Mouse (Mus musculus): ENCODE results near the gene Pde4d. TPM values are rescaled to one million over a fixed set of nuclear protein-coding genes. Genes with fewer than 3 reads are reported as not detected.

Pde4d gene
- polyA plus RNA-seq, 2 experiments, result 11.7 to 17.3 TPM

DNA sequence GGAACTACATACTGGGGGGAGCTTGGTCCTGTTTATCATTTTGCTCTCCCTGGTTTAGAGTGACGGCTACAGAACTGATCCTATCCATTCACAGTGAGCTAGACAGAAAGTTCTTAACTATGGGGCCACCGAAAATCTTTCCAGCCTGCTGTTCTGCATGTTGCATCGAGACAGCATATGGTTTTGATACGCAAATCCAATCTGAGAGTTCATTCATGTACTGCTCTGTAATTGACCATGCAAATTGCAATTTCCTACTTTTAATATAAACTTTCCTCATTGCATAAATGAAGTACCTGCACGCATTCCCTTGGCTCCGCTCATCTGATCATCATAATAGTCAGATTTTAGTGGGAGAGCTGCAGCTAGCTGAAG is 1196.1 kb downstream of the Pde4d start:
- no peak overlapping the region for H3K4me2 ChIP-seq (replicated peaks; ENCODE audit: low read depth, low read length, severe bottlenecking)
- 59% methylated on average over 6 of the region's 6 CpGs for WGBS

DNA sequence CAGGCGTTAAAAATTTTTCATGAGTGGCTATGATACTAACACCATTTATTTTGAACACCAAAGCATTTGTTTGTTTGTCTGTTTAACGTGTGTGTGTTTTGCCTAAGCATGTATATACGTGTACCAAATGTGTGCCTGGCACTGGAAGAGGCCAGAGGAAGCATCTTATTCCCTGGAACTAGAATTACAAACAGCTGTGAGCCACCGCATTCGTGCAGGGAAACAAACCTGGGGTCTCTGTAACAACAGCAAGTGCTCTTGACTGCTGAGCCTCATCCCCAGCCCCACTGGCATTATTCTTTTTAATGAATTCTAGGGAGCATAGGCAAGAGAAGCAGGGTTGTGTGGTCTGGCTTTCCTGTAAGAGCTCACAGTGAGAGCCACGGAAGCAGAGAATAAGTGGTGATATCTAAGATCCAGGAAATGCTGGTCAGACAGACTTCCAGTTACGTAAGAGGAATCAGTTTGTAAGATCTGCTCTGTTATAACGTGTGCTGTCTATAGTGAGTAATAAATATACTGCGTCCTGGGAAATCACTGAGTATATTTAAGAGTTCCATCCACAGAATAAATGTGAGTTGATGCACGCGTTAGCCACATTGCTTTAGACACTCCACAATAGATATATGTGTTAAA is 1197.0 kb downstream of the Pde4d start:
- no peak overlapping the region for H3K9ac ChIP-seq (ENCODE audit: low read depth, low read length, severe bottlenecking)
- H3K4me3 ChIP-seq (replicated peaks; ENCODE audit: low read length), result no peak overlapping the region
- no peaks in the 10 kb centered on the region for H3K27me3 ChIP-seq (ENCODE audit: control insufficient read depth, insufficient read depth, low read length)
- H3K9me3 ChIP-seq (ENCODE audit: control insufficient read depth, low read length), result no peaks in the 10 kb centered on the region
- ATAC-seq (ENCODE audit: low FRiP score, low read depth), result no peak
- H3K36me3 ChIP-seq (ENCODE audit: control insufficient read depth, insufficient read depth, low read length), result no peaks in the 10 kb centered on the region
- H3K4me2 ChIP-seq (replicated peaks; ENCODE audit: low read depth, low read length, severe bottlenecking), result no peak overlapping the region
- TF ChIP-seq POLR2A (IDR thresholded peaks at IDR 0.05; ENCODE audit: borderline replicate concordance, extremely low read depth, insufficient read depth, insufficient read length), result no peak
- no peaks in the 10 kb centered on the region for H3K4me1 ChIP-seq (ENCODE audit: control insufficient read depth, insufficient read depth, low read length)
- no peak overlapping the region for H3K27ac ChIP-seq (replicated peaks; ENCODE audit: low read depth, low read length)
- DNase-seq (ENCODE audit: low spot score), result no peak
- WGBS, result 50% methylated on average over 11 of the region's 11 CpGs

More for the DNA sequence above, 1196.1 kb downstream of the Pde4d start:
- H3K27ac ChIP-seq (replicated peaks; ENCODE audit: low read depth, low read length), result no peak overlapping the region
- H3K4me3 ChIP-seq (replicated peaks; ENCODE audit: low read length), result no peak overlapping the region
- no peaks in the 10 kb centered on the region for H3K36me3 ChIP-seq (ENCODE audit: control insufficient read depth, insufficient read depth, low read length)
- no peaks in the 10 kb centered on the region for H3K4me1 ChIP-seq (ENCODE audit: control insufficient read depth, insufficient read depth, low read length)
- DNase-seq (ENCODE audit: low spot score), result no peak
- ATAC-seq (ENCODE audit: low FRiP score, low read depth), result no peak
- H3K9me3 ChIP-seq (ENCODE audit: control insufficient read depth, low read length), result no peaks in the 10 kb centered on the region
- TF ChIP-seq POLR2A (IDR thresholded peaks at IDR 0.05; ENCODE audit: borderline replicate concordance, extremely low read depth, insufficient read depth, insufficient read length), result no peak
- no peak overlapping the region for H3K9ac ChIP-seq (ENCODE audit: low read depth, low read length, severe bottlenecking)
- no peaks in the 10 kb centered on the region for H3K27me3 ChIP-seq (ENCODE audit: control insufficient read depth, insufficient read depth, low read length)

DNA sequence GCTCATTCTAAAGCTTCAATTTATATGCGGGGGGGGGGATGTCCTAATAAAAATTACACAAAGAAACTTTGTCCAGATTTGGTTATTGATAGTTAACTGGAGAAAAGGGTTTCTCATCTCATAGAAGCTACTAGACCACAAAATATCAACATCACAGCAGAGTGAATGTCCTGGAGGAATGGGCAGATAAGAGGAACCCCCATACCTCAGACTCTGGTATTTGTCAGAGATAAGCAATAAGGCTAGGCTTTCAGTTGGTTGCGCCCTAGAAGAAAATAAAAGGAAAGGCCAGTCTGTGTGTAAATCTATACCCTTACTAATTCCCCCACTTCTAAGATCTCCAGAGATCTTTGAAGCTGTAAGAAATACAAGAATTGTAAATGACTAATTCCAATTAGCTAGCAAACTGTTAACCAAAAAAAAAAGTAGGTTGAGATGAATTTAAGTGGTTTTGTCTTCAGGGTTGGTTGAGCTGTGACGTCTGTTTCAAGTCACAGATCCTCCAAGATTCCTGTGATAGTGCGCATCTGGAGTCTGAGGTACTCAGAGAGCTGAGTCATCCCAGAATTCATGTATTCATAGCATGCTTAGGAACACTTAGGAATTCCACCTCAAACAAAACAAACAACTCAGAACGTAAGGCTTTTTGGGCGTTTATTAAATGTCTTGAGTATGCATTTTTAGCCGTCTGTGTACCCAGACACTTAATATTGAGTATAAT is 1197.9 kb downstream of the Pde4d start:
- no peak overlapping the region for H3K4me3 ChIP-seq (replicated peaks; ENCODE audit: low read length)
- ATAC-seq (ENCODE audit: low FRiP score, low read depth), result no peak
- H3K4me1 ChIP-seq (ENCODE audit: control insufficient read depth, insufficient read depth, low read length), result 0 out of 2 replicates have a peak, but pooled peaks cover 2% of the 10 kb centered on the region
- TF ChIP-seq POLR2A (IDR thresholded peaks at IDR 0.05; ENCODE audit: borderline replicate concordance, extremely low read depth, insufficient read depth, insufficient read length), result no peak
- H3K36me3 ChIP-seq (ENCODE audit: control insufficient read depth, insufficient read depth, low read length), result no peaks in the 10 kb centered on the region
- H3K4me2 ChIP-seq (replicated peaks; ENCODE audit: low read depth, low read length, severe bottlenecking), result no peak overlapping the region
- WGBS, result 78% methylated on average over 7 of the region's 7 CpGs
- H3K27me3 ChIP-seq (ENCODE audit: control insufficient read depth, insufficient read depth, low read length), result no peaks in the 10 kb centered on the region
- no peak overlapping the region for H3K27ac ChIP-seq (replicated peaks; ENCODE audit: low read depth, low read length)
- H3K9ac ChIP-seq (ENCODE audit: low read depth, low read length, severe bottlenecking), result no peak overlapping the region
- H3K9me3 ChIP-seq (ENCODE audit: control insufficient read depth, low read length), result no peaks in the 10 kb centered on the region
- no peak for DNase-seq (ENCODE audit: low spot score)

DNA sequence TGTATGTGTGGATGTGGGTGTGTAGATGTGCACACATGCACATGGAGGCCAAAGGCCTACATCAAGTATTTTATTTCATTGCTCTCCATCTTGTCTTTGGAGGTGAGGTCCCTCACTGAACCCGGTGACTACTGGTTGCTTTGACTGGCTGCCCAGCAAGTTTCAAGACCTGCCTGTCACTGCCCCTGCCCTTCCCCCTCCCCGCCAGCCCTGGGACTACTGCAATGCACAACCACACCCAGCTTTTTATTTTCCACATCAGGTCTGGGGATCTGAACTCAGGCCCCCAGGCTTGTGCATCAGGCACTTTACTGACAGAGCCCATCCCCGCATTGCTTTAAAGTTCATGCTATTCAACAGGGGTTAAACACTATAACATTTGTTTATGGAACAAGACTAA is 1198.6 kb downstream of the Pde4d start:
- no peak overlapping the region for H3K4me2 ChIP-seq (replicated peaks; ENCODE audit: low read depth, low read length, severe bottlenecking)
- no peaks in the 10 kb centered on the region for H3K36me3 ChIP-seq (ENCODE audit: control insufficient read depth, insufficient read depth, low read length)
- no peaks in the 10 kb centered on the region for H3K27me3 ChIP-seq (ENCODE audit: control insufficient read depth, insufficient read depth, low read length)
- TF ChIP-seq POLR2A (IDR thresholded peaks at IDR 0.05; ENCODE audit: borderline replicate concordance, extremely low read depth, insufficient read depth, insufficient read length), result no peak
- 84% methylated on average over 3 of the region's 3 CpGs for WGBS
- ATAC-seq (ENCODE audit: low FRiP score, low read depth), result no peak
- no peaks in the 10 kb centered on the region for H3K9me3 ChIP-seq (ENCODE audit: control insufficient read depth, low read length)
- no peak overlapping the region for H3K4me3 ChIP-seq (replicated peaks; ENCODE audit: low read length)
- no peak for DNase-seq (ENCODE audit: low spot score)
- H3K4me1 ChIP-seq (ENCODE audit: control insufficient read depth, insufficient read depth, low read length), result 0 out of 2 replicates have a peak, but pooled peaks cover 4% of the 10 kb centered on the region
- H3K27ac ChIP-seq (replicated peaks; ENCODE audit: low read depth, low read length), result no peak overlapping the region
- H3K9ac ChIP-seq (ENCODE audit: low read depth, low read length, severe bottlenecking), result no peak overlapping the region

DNA sequence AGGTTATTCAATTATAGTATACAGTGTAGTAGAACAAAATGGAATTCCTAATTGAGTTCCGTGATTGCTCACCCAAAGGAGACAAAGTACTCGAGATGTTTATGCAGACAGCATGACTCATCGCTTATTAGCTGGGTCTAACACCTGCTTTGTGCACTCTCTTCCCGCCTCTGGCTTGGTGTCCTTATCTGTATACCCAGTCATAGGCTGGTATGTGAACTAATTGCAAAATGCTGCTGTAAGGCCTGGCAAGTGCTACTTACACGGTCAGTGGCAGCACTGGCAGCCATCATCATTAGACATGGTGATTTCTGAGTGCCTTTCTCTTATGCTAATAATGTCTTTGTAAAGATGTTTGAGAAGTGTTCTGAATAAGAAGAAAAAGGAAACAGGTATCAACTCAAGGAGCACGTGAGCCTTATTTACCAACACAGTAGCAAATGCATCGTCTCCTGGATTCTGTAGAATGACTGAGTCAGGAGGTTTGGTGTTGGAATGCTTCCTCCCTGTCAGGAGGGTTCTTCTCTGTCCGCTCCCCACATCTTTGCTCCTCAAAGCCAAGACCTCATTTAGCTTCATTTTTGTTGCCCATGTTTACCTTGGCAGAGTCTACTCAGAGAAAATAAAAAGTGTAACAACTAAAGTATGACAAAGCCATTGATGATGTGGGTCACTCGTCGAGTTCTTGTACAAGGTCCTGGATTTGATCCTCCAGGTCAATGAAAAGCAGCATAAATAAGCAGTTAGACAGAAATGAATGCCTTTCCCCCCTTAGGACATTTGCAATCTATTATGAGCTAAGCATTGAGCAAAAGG is 1202.2 kb downstream of the Pde4d start:
- Histone ChIP-seq H3K4me3 (replicated peaks; ENCODE audit: low read length) (no peak overlapping the region), H3K9me3 (ENCODE audit: control insufficient read depth, low read length) (no peaks in the 10 kb centered on the region), H3K36me3 (ENCODE audit: control insufficient read depth, insufficient read depth, low read length) (no peaks in the 10 kb centered on the region), H3K27ac (replicated peaks; ENCODE audit: low read depth, low read length) (no peak overlapping the region), H3K4me1 (ENCODE audit: control insufficient read depth, insufficient read depth, low read length) (0 out of 2 replicates have a peak, but pooled peaks cover 4% of the 10 kb centered on the region), H3K27me3 (ENCODE audit: control insufficient read depth, insufficient read depth, low read length) (no peaks in the 10 kb centered on the region), H3K9ac (ENCODE audit: low read depth, low read length, severe bottlenecking) (no peak overlapping the region), H3K4me2 (replicated peaks; ENCODE audit: low read depth, low read length, severe bottlenecking) (no peak overlapping the region)
- TF ChIP-seq POLR2A (IDR thresholded peaks at IDR 0.05; ENCODE audit: borderline replicate concordance, extremely low read depth, insufficient read depth, insufficient read length), result no peak
- WGBS, result 75% methylated on average over 10 of the region's 10 CpGs
- no peak for DNase-seq (ENCODE audit: low spot score)
- no peak for ATAC-seq (ENCODE audit: low FRiP score, low read depth)

All from limb, embryonic 14.5 days (tissue).